Mouse (Mus musculus): ENCODE results near the gene Serpinb3d. TPM values are rescaled to one million over a fixed set of nuclear protein-coding genes. Genes with fewer than 3 reads are reported as not detected.
"Not testable (repeated sequence)": the region's sequence is repeated elsewhere in the genome, so short reads cannot be mapped to it uniquely, and the experiment has no call there.

Gene Serpinb3d
- polyA plus RNA-seq (2015; fragmentation: Nextera tagmentation; extraction: Ambion mirVana): not detected in 2 replicates

DNA sequence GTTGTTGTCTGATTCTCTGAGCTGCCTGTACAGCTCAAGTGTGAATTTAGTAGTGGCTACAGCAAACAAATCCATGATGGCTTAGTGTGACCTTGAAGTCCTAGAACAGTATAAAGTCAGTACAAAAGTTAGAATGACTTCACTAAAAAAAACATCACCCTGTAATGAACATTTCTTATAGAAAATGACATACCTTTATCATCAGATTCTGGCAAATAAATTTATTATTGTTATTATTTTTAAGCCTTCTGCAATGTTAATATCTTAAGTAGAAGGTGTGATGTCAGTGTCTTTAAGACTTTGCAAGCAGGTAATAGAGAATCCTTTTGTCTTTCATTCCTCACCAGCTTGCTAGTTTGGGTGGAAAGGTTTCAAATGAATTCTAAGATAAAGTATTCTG is at the start of gene Serpinb3d:
Gene Serpinb3d, minus strand, starts transcription at position 101 of the 400 bp plus-strand sequence.
- H3K27ac ChIP-seq (replicated peaks): no peak within 1 kb of the TSS
- ATAC-seq (replicated peaks): no peak

DNA sequence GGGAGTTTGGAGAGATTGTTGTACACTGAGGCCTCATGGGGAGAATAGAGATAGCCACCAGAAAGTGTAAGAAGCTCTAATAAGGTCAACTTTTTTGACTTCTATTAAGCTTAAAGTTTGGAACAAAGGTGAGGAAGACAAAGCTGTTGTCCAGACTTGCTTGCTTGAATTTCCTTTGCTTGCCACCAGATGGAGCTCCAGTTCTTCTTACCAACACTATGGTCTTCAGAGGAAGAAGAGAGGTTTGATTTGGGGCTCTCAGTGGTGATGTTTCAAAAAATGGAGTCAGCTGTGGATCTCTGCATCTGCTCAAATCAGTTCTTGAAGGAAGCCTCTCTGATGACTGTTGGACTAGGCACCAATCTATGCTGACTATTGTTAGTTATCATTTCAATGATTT is 44.1 kb upstream of the Serpinb3d start:
- H3K4me2 ChIP-seq (replicated peaks); H3K4me3 ChIP-seq; H3K9ac ChIP-seq (replicated peaks); H3K4me1 ChIP-seq; ATAC-seq (replicated peaks); H3K9me3 ChIP-seq; H3K27me3 ChIP-seq; H3K27ac ChIP-seq (replicated peaks); H3K36me3 ChIP-seq: not testable (repeated sequence)

More for the DNA sequence above, at the start of gene Serpinb3d:
- Histone ChIP-seq H3K4me3 (no peak within 1 kb of the TSS), H3K36me3 (no peaks in the 10 kb centered on the region), H3K9me3 (no peaks in the 10 kb centered on the region), H3K4me2 (replicated peaks) (no peak within 1 kb of the TSS), H3K4me1 (no peaks in the 10 kb centered on the region), H3K9ac (replicated peaks) (no peak within 1 kb of the TSS), H3K27me3 (no peaks in the 10 kb centered on the region)

DNA sequence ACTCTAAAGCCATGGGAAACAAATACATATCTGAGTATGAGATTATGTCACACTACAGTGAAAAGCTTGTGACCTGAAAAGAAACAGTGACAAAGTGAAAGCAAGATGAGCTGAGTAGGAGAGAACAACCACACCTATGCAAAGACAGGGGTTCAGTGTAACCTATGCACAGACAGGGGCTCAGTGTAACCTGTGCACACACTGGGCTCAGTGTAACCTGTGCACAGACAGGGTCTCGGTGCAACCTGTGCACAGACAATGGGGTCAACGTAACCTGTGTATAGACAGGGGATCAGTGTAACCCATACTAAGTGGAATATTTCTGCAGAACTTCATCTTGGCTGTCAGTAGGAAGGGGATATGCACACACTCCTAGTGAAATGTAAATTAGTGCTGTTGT is 15.1 kb upstream of the Serpinb3d start:
- H3K27me3 ChIP-seq: no peaks in the 10 kb centered on the region
- no peak overlapping the region for H3K27ac ChIP-seq (replicated peaks)
- H3K9me3 ChIP-seq: no peaks in the 10 kb centered on the region
- WGBS: 90% methylated on average over 2 of the region's 2 CpGs
- no peaks in the 10 kb centered on the region for H3K4me1 ChIP-seq
- ATAC-seq (replicated peaks): no peak
- no peak overlapping the region for H3K9ac ChIP-seq (replicated peaks)
- no peak overlapping the region for H3K4me2 ChIP-seq (replicated peaks)
- H3K36me3 ChIP-seq: no peaks in the 10 kb centered on the region
- no peak overlapping the region for H3K4me3 ChIP-seq

DNA sequence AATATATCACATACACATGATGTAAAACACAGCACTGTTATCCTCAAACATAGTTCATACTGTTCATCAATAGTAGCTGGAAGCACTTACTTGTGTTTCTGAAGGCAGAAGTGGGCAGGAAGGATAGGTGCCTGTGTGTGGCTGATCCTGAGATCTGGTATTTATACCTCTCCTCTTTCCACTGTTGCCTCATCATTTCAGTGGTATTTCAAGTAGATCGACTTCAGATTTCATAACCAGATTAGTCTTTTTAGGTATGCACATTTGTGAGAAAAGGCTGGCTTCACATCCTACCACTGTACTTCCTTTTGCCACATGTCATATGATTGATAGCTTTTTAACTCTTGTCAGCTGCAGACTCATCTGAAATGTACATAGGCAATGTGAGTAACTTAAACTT is 31.1 kb downstream of the Serpinb3d start, which contains the start of gene Serpinb3a:
Gene Serpinb3a, minus strand, starts transcription at position 101 of the 400 bp plus-strand sequence.
- Histone ChIP-seq H3K27me3 (no peaks in the 10 kb centered on the region), H3K4me3 (no peak within 1 kb of the TSS), H3K4me1 (no peaks in the 10 kb centered on the region), H3K9me3 (no peaks in the 10 kb centered on the region), H3K9ac (replicated peaks) (no peak within 1 kb of the TSS), H3K4me2 (replicated peaks) (no peak within 1 kb of the TSS), H3K36me3 (no peaks in the 10 kb centered on the region), H3K27ac (replicated peaks) (no peak within 1 kb of the TSS)
- no peak for ATAC-seq (replicated peaks)
- WGBS: 86% methylated on average over 1 of the region's 1 CpGs

DNA sequence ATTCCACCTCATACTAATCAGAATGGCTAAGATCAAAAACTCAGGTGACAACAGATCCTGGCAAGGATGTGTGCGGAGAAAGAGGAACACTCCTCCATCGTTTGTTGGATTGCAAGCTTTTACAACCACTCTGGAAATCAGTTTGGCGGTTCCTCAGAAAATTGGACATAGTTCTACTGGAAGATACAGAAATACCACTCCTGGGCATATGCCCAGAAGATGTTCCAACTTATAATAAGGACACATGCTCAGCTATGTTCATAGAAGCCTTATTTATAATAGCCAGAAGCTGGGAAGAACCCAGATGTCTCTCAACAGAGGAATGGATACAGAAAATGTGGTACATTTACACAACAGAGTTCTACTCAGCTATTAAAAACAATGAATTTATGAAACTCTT is 49.1 kb downstream of the Serpinb3d start:
- not testable (repeated sequence) for H3K9me3 ChIP-seq; H3K9ac ChIP-seq (replicated peaks); H3K27me3 ChIP-seq; H3K4me3 ChIP-seq; H3K27ac ChIP-seq (replicated peaks); ATAC-seq (replicated peaks); H3K4me2 ChIP-seq (replicated peaks); H3K4me1 ChIP-seq; H3K36me3 ChIP-seq
- WGBS: 91% methylated on average over 3 of the region's 3 CpGs

Other genes with a start within 250 kb of the Serpinb3d start
- gene Serpinb5, start 222.3 kb downstream of the Serpinb3d start, polyA plus RNA-seq (2015; fragmentation: Nextera tagmentation; extraction: Ambion mirVana): not detected in 2 replicates
- not detected in 2 replicates for gene Serpinb12, start 149.1 kb downstream of the Serpinb3d start, polyA plus RNA-seq (2015; fragmentation: Nextera tagmentation; extraction: Ambion mirVana)
- not detected in 2 replicates for gene Serpinb13, start 102.5 kb downstream of the Serpinb3d start, polyA plus RNA-seq (2015; fragmentation: Nextera tagmentation; extraction: Ambion mirVana)
- not detected in 2 replicates for gene Serpinb3a, start 31.2 kb downstream of the Serpinb3d start, polyA plus RNA-seq (2015; fragmentation: Nextera tagmentation; extraction: Ambion mirVana)
- gene Serpinb3b, start 194.9 kb upstream of the Serpinb3d start, polyA plus RNA-seq (2015; fragmentation: Nextera tagmentation; extraction: Ambion mirVana): not detected in 2 replicates
- gene Serpinb3c, start 194.9 kb upstream of the Serpinb3d start, polyA plus RNA-seq (2015; fragmentation: Nextera tagmentation; extraction: Ambion mirVana): not detected in 2 replicates

Data from forebrain, embryonic 15.5 days (tissue).